8 mouse cellular contexts compared by ENCODE assay signal in genomic region chr3:142700442-142701322, GRCm38 (mm10). TPM values are rescaled to one million over a fixed set of nuclear protein-coding genes. Genes with fewer than 3 reads are reported as not detected.
DNase-seq lines count a peak whose midpoint lies in the region; ATAC-seq and TF ChIP-seq lines count a peak whose summit lies in the region.

TSS of gene Kyat3 (plus strand) at chr3:142701051.

- peak within 1 kb of the TSS; percentile 93 for H3K4me2 ChIP-seq in heart, embryonic 14.5 days (ENCODE audit: low read length)
- H3K4me2 ChIP-seq in liver, embryonic 13.5 days = peak within 1 kb of the TSS; percentile 73
- H3K4me2 ChIP-seq in stomach, embryonic 16.5 days (ENCODE audit: low read depth, low read length) = peak within 1 kb of the TSS; percentile 85

- ATAC-seq in heart, embryonic 14.5 days (ENCODE audit: insufficient number of reproducible peaks, insufficient read depth, low FRiP score, low read depth) = peak; percentile 99
- peak; percentile 99 for ATAC-seq in liver, embryonic 13.5 days (ENCODE audit: low read depth)
- peak; percentile 99 for ATAC-seq in stomach, embryonic 16.5 days (ENCODE audit: insufficient read depth, low FRiP score)

- no peaks in the 10 kb centered on the region for H3K36me3 ChIP-seq in C2C12 (ENCODE audit: control insufficient read depth, insufficient read depth)
- no peaks in the 10 kb centered on the region for H3K36me3 ChIP-seq in heart, embryonic 14.5 days (ENCODE audit: control insufficient read depth, insufficient read depth, low read length)
- no peaks in the 10 kb centered on the region for H3K36me3 ChIP-seq in liver, embryonic 13.5 days
- no peaks in the 10 kb centered on the region for H3K36me3 ChIP-seq in stomach, embryonic 16.5 days (ENCODE audit: control insufficient read depth, insufficient read depth, low read length)

- WGBS in heart, embryonic 14.5 days = under 1% methylated on average over 48 of the region's 48 CpGs
- WGBS in liver, embryonic 13.5 days (ENCODE audit: insufficient replicate concordance) = under 1% methylated on average over 48 of the region's 48 CpGs
- WGBS in stomach, embryonic 16.5 days = under 1% methylated on average over 48 of the region's 48 CpGs

- H3K27me3 ChIP-seq in C2C12 (ENCODE audit: control insufficient read depth, insufficient read depth, insufficient read length) = peaks cover 9% of the 10 kb centered on the region
- H3K27me3 ChIP-seq in heart, embryonic 14.5 days (ENCODE audit: control insufficient read depth, insufficient read depth, low read length) = no peaks in the 10 kb centered on the region
- H3K27me3 ChIP-seq in liver, embryonic 13.5 days = peaks cover 16% of the 10 kb centered on the region; the same call in 1 of the 2 replicates
- H3K27me3 ChIP-seq in stomach, embryonic 16.5 days (ENCODE audit: control insufficient read depth, insufficient read depth, low read length) = no peaks in the 10 kb centered on the region; the same call in 1 of the 2 replicates

- peak within 1 kb of the TSS; percentile 53 for H3ac ChIP-seq in C2C12 (ENCODE audit: control insufficient read depth, insufficient read length, low read depth)

- peak within 1 kb of the TSS; percentile 78 for H3K27ac ChIP-seq in brown adipose tissue, adult 24 weeks (replicated peaks; ENCODE audit: low read depth, low read length)
- peak within 1 kb of the TSS; percentile 84 for H3K27ac ChIP-seq in heart, embryonic 14.5 days (replicated peaks in 1 of 2; ENCODE audit: control insufficient read depth in 1 of 2, insufficient read depth in 1 of 2, low read depth in 2 of 2, low read length in 2 of 2)
- peak within 1 kb of the TSS; percentile 62 for H3K27ac ChIP-seq in liver, embryonic 13.5 days
- peak within 1 kb of the TSS; percentile 76 for H3K27ac ChIP-seq in stomach, embryonic 16.5 days (ENCODE audit: low read length)

- H3K9ac ChIP-seq in heart, embryonic 14.5 days (ENCODE audit: low read length) = peak within 1 kb of the TSS; percentile 76
- peak within 1 kb of the TSS; percentile 54 for H3K9ac ChIP-seq in liver, embryonic 13.5 days
- peak within 1 kb of the TSS; percentile 76 for H3K9ac ChIP-seq in stomach, embryonic 16.5 days (ENCODE audit: low read length)

- 0 out of 2 replicates have a peak, but pooled peaks cover 3% of the 10 kb centered on the region for H3K4me1 ChIP-seq in brown adipose tissue, adult 24 weeks (ENCODE audit: control insufficient read depth, insufficient read depth, insufficient read length, low read length)
- H3K4me1 ChIP-seq in heart, embryonic 14.5 days (ENCODE audit: control insufficient read depth in 2 of 2, insufficient read depth in 2 of 2, low read length in 2 of 2) = peaks cover 6 to 14% of the 10 kb centered on the region in 2 experiments; a peak in 2 of 4 replicates
- H3K4me1 ChIP-seq in liver, embryonic 13.5 days (replicated peaks) = peaks cover 20% of the 10 kb centered on the region
- peaks cover 8% of the 10 kb centered on the region; the same call in 1 of the 2 replicates for H3K4me1 ChIP-seq in stomach, embryonic 16.5 days (ENCODE audit: control insufficient read depth, insufficient read depth, low read length)

- peak; percentile 13 for TF ChIP-seq CTCF in C2C12 (IDR thresholded peaks at IDR 0.05; ENCODE audit: control insufficient read depth, insufficient read depth, insufficient read length)

- peak; percentile 88 for DNase-seq in fibroblast of lung, adult 2 months (ENCODE audit: low read depth)
- DNase-seq in kidney, postnatal 14 days = peak; percentile 97
- peak; percentile 74 for DNase-seq in liver, embryonic 13.5 days
- peak; percentile 92 for DNase-seq in neural tube, embryonic 10.5 days (ENCODE audit: extremely low spot score, low spot score)

- H3K9me3 ChIP-seq in heart, embryonic 14.5 days (ENCODE audit: control insufficient read depth, low read length) = 0 out of 2 replicates have a peak, but pooled peaks cover 4% of the 10 kb centered on the region
- no peaks in the 10 kb centered on the region for H3K9me3 ChIP-seq in liver, embryonic 13.5 days (replicated peaks)
- no peaks in the 10 kb centered on the region for H3K9me3 ChIP-seq in stomach, embryonic 16.5 days (replicated peaks; ENCODE audit: control insufficient read depth, low read length)

- H3K4me3 ChIP-seq in C2C12 (ENCODE audit: insufficient read depth, poor library complexity, severe bottlenecking) = peak within 1 kb of the TSS; percentile 36
- peak within 1 kb of the TSS; percentile 71 for H3K4me3 ChIP-seq in brown adipose tissue, adult 24 weeks (ENCODE audit: insufficient read depth, low read depth, low read length)
- peak within 1 kb of the TSS; percentile 63 to 84 for H3K4me3 ChIP-seq in heart, embryonic 14.5 days (ENCODE audit: control insufficient read depth in 1 of 2, insufficient read depth in 1 of 2, low read depth in 1 of 2, low read length in 2 of 2)
- H3K4me3 ChIP-seq in liver, embryonic 13.5 days (replicated peaks) = peak within 1 kb of the TSS; percentile 55
- peak within 1 kb of the TSS; percentile 63 for H3K4me3 ChIP-seq in stomach, embryonic 16.5 days (replicated peaks; ENCODE audit: low read length)

- no peaks in the 10 kb centered on the region for H3K79me2 ChIP-seq in C2C12 (ENCODE audit: control insufficient read depth, insufficient read depth)

- H3K79me3 ChIP-seq in C2C12 (ENCODE audit: low read depth) = no peaks in the 10 kb centered on the region

TF ChIP-seq in C2C12, 6 proteins besides CTCF, POLR2A, EP300 and RAD21:
- TF ChIP-seq CEBPB (IDR thresholded peaks at IDR 0.05; ENCODE audit: low read depth) = no peak
- no peak for TF ChIP-seq FOSL1 (IDR thresholded peaks at IDR 0.05; ENCODE audit: insufficient read depth, low read length, poor library complexity, severe bottlenecking)
- TF ChIP-seq MYOD1 (IDR thresholded peaks at IDR 0.05; ENCODE audit: control insufficient read depth, insufficient read length, low read depth) = no peak
- TF ChIP-seq MYOG (IDR thresholded peaks at IDR 0.05; ENCODE audit: control insufficient read depth, extremely low read depth, insufficient read length) = no peak
- TF ChIP-seq MAX (IDR thresholded peaks at IDR 0.05) = no peak

RNA-seq across cellular contexts. Expression of gene Kyat3, which starts in this region (rescaled TPM):
- polyA plus RNA-seq in C2C12 (2012; fragmentation: generic; extraction: Trizol) = 0.71 TPM
- 50.5 and 64.1 TPM in 2 replicates for polyA plus RNA-seq in brown adipose tissue, adult 24 weeks (2012; ENCODE audit: insufficient read depth, insufficient read length, missing spikeins)
- 9.7 and 11.1 TPM in 2 replicates for polyA plus RNA-seq in heart, embryonic 14.5 days (2014; fragmentation: Nextera tagmentation; extraction: Ambion mirVana)
- 10.3 and 11.9 TPM in 2 replicates for polyA plus RNA-seq in liver, embryonic 13.5 days (2015; fragmentation: Nextera tagmentation; extraction: Ambion mirVana)
- 17.4 and 17.5 TPM in 2 replicates for polyA plus RNA-seq in stomach, embryonic 16.5 days (2015; fragmentation: Nextera tagmentation; extraction: Ambion mirVana)

Comparison
In these comparisons a context has a peak if more than half of its experiments do, and no peak if none do; other contexts are left out.
1. Peak in every context shown above with its lines: DNase-seq, ATAC-seq, H3K4me3 ChIP-seq and H3K27ac ChIP-seq.